Mouse (Mus musculus): ENCODE measurements around the gene Ncmap. TPM values are rescaled to one million over a fixed set of nuclear protein-coding genes. Genes with fewer than 3 reads are reported as not detected.
A peak's percentile ranks its signal among the peaks of the same experiment; 100 is the strongest.

Gene Ncmap
- polyA plus RNA-seq, 1 experiment from 2014 or later: 0.71 TPM

- Histone ChIP-seq H3K4me1 (replicated peaks; ENCODE audit: control insufficient read depth, insufficient read depth, low read length) (no peaks in the 10 kb centered on the region), H3K9me3 (ENCODE audit: control insufficient read depth, low read length) (no peaks in the 10 kb centered on the region), H3K27me3 (replicated peaks; ENCODE audit: control insufficient read depth, insufficient read depth, low read length) (no peaks in the 10 kb centered on the region), H3K9ac (replicated peaks; ENCODE audit: low read depth, low read length) (no peak overlapping the region), H3K27ac (ENCODE audit: low read length) (no peak overlapping the region), H3K36me3 (ENCODE audit: control insufficient read depth, insufficient read depth) (0 out of 2 replicates have a peak, but pooled peaks cover 5% of the 10 kb centered on the region), H3K4me2 (ENCODE audit: low read length) (no peak overlapping the region), H3K4me3 (replicated peaks; ENCODE audit: low read length) (no peak overlapping the region)
- ATAC-seq: no peak
- 37% methylated on average over 4 of the region's 4 CpGs for WGBS
Measured at GRCm38 (mm10) chr4:135411633-135412032, 13.6 kb upstream of the Ncmap start.

GRCm38 (mm10) chr4:135406180-135406579 lies 8.2 kb upstream of the Ncmap start:
- Histone ChIP-seq H3K4me2 (ENCODE audit: low read length) (no peak overlapping the region), H3K27me3 (replicated peaks; ENCODE audit: control insufficient read depth, insufficient read depth, low read length) (no peaks in the 10 kb centered on the region), H3K4me1 (replicated peaks; ENCODE audit: control insufficient read depth, insufficient read depth, low read length) (no peaks in the 10 kb centered on the region), H3K9me3 (ENCODE audit: control insufficient read depth, low read length) (no peaks in the 10 kb centered on the region), H3K36me3 (ENCODE audit: control insufficient read depth, insufficient read depth) (0 out of 2 replicates have a peak, but pooled peaks cover 2% of the 10 kb centered on the region), H3K9ac (replicated peaks; ENCODE audit: low read depth, low read length) (no peak overlapping the region), H3K27ac (ENCODE audit: low read length) (no peak overlapping the region), H3K4me3 (replicated peaks; ENCODE audit: low read length) (no peak overlapping the region)
- ATAC-seq: no peak
- 41% methylated on average over 5 of the region's 5 CpGs for WGBS

- H3K4me1 ChIP-seq (replicated peaks; ENCODE audit: control insufficient read depth, insufficient read depth, low read length): no peaks in the 10 kb centered on the region
- ATAC-seq: no peak
- H3K27ac ChIP-seq (ENCODE audit: low read length): no peak overlapping the region
- WGBS: 90% methylated on average over 2 of the region's 2 CpGs
- no peaks in the 10 kb centered on the region for H3K9me3 ChIP-seq (ENCODE audit: control insufficient read depth, low read length)
- no peaks in the 10 kb centered on the region for H3K36me3 ChIP-seq (ENCODE audit: control insufficient read depth, insufficient read depth)
- no peaks in the 10 kb centered on the region for H3K27me3 ChIP-seq (replicated peaks; ENCODE audit: control insufficient read depth, insufficient read depth, low read length)
- no peak overlapping the region for H3K4me3 ChIP-seq (replicated peaks; ENCODE audit: low read length)
- no peak overlapping the region for H3K9ac ChIP-seq (replicated peaks; ENCODE audit: low read depth, low read length)
- no peak overlapping the region for H3K4me2 ChIP-seq (ENCODE audit: low read length)
Measured at GRCm38 (mm10) chr4:135404916-135405315, 6.9 kb upstream of the Ncmap start.

GRCm38 (mm10) chr4:135404048-135404447 lies 6.0 kb upstream of the Ncmap start:
- Histone ChIP-seq H3K27ac (ENCODE audit: low read length) (no peak overlapping the region), H3K9me3 (ENCODE audit: control insufficient read depth, low read length) (no peaks in the 10 kb centered on the region), H3K27me3 (replicated peaks; ENCODE audit: control insufficient read depth, insufficient read depth, low read length) (peaks cover 2% of the 10 kb centered on the region), H3K4me3 (replicated peaks; ENCODE audit: low read length) (no peak overlapping the region), H3K4me2 (ENCODE audit: low read length) (no peak overlapping the region), H3K36me3 (ENCODE audit: control insufficient read depth, insufficient read depth) (no peaks in the 10 kb centered on the region), H3K4me1 (replicated peaks; ENCODE audit: control insufficient read depth, insufficient read depth, low read length) (no peaks in the 10 kb centered on the region), H3K9ac (replicated peaks; ENCODE audit: low read depth, low read length) (no peak overlapping the region)
- ATAC-seq: no peak
- 86% methylated on average over 10 of the region's 10 CpGs for WGBS

GRCm38 (mm10) chr4:135401881-135402280 lies 3.9 kb upstream of the Ncmap start:
- H3K4me2 ChIP-seq (ENCODE audit: low read length): no peak overlapping the region
- peaks cover 17% of the 10 kb centered on the region for H3K27me3 ChIP-seq (replicated peaks; ENCODE audit: control insufficient read depth, insufficient read depth, low read length)
- H3K4me1 ChIP-seq (replicated peaks; ENCODE audit: control insufficient read depth, insufficient read depth, low read length): peaks cover 7% of the 10 kb centered on the region
- no peak overlapping the region for H3K9ac ChIP-seq (replicated peaks; ENCODE audit: low read depth, low read length)
- H3K9me3 ChIP-seq (ENCODE audit: control insufficient read depth, low read length): no peaks in the 10 kb centered on the region
- no peak for ATAC-seq
- H3K36me3 ChIP-seq (ENCODE audit: control insufficient read depth, insufficient read depth): no peaks in the 10 kb centered on the region
- H3K4me3 ChIP-seq (replicated peaks; ENCODE audit: low read length): no peak overlapping the region
- no peak overlapping the region for H3K27ac ChIP-seq (ENCODE audit: low read length)
- WGBS: 13% methylated on average over 7 of the region's 7 CpGs

GRCm38 (mm10) chr4:135397551-135397950 lies 476 bp downstream of the Ncmap start:
- peak overlapping the region; percentile 23 for H3K4me3 ChIP-seq (replicated peaks; ENCODE audit: low read length)
- peaks cover 7% of the 10 kb centered on the region for H3K4me1 ChIP-seq (replicated peaks; ENCODE audit: control insufficient read depth, insufficient read depth, low read length)
- WGBS: 6% methylated on average over 16 of the region's 16 CpGs
- H3K27ac ChIP-seq (ENCODE audit: low read length): no peak overlapping the region
- H3K36me3 ChIP-seq (ENCODE audit: control insufficient read depth, insufficient read depth): no peaks in the 10 kb centered on the region
- 0 out of 2 replicates have a peak overlapping the region, but pooled peaks have one; percentile 12 for H3K9ac ChIP-seq (replicated peaks; ENCODE audit: low read depth, low read length)
- no peak for ATAC-seq
- no peaks in the 10 kb centered on the region for H3K9me3 ChIP-seq (ENCODE audit: control insufficient read depth, low read length)
- H3K27me3 ChIP-seq (replicated peaks; ENCODE audit: control insufficient read depth, insufficient read depth, low read length): peaks cover 20% of the 10 kb centered on the region
- H3K4me2 ChIP-seq (ENCODE audit: low read length): peak overlapping the region; percentile 46

- H3K36me3 ChIP-seq (ENCODE audit: control insufficient read depth, insufficient read depth): no peaks in the 10 kb centered on the region
- peaks cover 20% of the 10 kb centered on the region for H3K27me3 ChIP-seq (replicated peaks; ENCODE audit: control insufficient read depth, insufficient read depth, low read length)
- no peak overlapping the region for H3K27ac ChIP-seq (ENCODE audit: low read length)
- no peaks in the 10 kb centered on the region for H3K9me3 ChIP-seq (ENCODE audit: control insufficient read depth, low read length)
- no peak for ATAC-seq
- H3K9ac ChIP-seq (replicated peaks; ENCODE audit: low read depth, low read length): no peak overlapping the region
- no peak overlapping the region for H3K4me2 ChIP-seq (ENCODE audit: low read length)
- WGBS: 84% methylated on average over 5 of the region's 5 CpGs
- H3K4me3 ChIP-seq (replicated peaks; ENCODE audit: low read length): no peak overlapping the region
- H3K4me1 ChIP-seq (replicated peaks; ENCODE audit: control insufficient read depth, insufficient read depth, low read length): peaks cover 7% of the 10 kb centered on the region
Measured at GRCm38 (mm10) chr4:135396303-135396702, 1.7 kb downstream of the Ncmap start.

GRCm38 (mm10) chr4:135395375-135395774 lies 2.7 kb downstream of the Ncmap start:
- no peaks in the 10 kb centered on the region for H3K9me3 ChIP-seq (ENCODE audit: control insufficient read depth, low read length)
- WGBS: 90% methylated on average over 4 of the region's 4 CpGs
- peaks cover 20% of the 10 kb centered on the region for H3K27me3 ChIP-seq (replicated peaks; ENCODE audit: control insufficient read depth, insufficient read depth, low read length)
- H3K4me1 ChIP-seq (replicated peaks; ENCODE audit: control insufficient read depth, insufficient read depth, low read length): peaks cover 7% of the 10 kb centered on the region
- no peak for ATAC-seq
- no peaks in the 10 kb centered on the region for H3K36me3 ChIP-seq (ENCODE audit: control insufficient read depth, insufficient read depth)
- no peak overlapping the region for H3K27ac ChIP-seq (ENCODE audit: low read length)
- H3K9ac ChIP-seq (replicated peaks; ENCODE audit: low read depth, low read length): no peak overlapping the region
- no peak overlapping the region for H3K4me2 ChIP-seq (ENCODE audit: low read length)
- no peak overlapping the region for H3K4me3 ChIP-seq (replicated peaks; ENCODE audit: low read length)

- WGBS: 83% methylated on average over 7 of the region's 7 CpGs
- Histone ChIP-seq H3K4me3 (replicated peaks; ENCODE audit: low read length) (no peak overlapping the region), H3K9me3 (ENCODE audit: control insufficient read depth, low read length) (no peaks in the 10 kb centered on the region)
Measured at GRCm38 (mm10) chr4:135394666-135395065, 3.4 kb downstream of the Ncmap start.

GRCm38 (mm10) chr4:135393381-135393780 lies 4.6 kb downstream of the Ncmap start:
- 80% methylated on average over 6 of the region's 6 CpGs for WGBS
- ATAC-seq: no peak
- no peaks in the 10 kb centered on the region for H3K36me3 ChIP-seq (ENCODE audit: control insufficient read depth, insufficient read depth)
- H3K4me1 ChIP-seq (replicated peaks; ENCODE audit: control insufficient read depth, insufficient read depth, low read length): peaks cover 7% of the 10 kb centered on the region
- H3K9me3 ChIP-seq (ENCODE audit: control insufficient read depth, low read length): no peaks in the 10 kb centered on the region
- H3K4me2 ChIP-seq (ENCODE audit: low read length): no peak overlapping the region
- no peak overlapping the region for H3K4me3 ChIP-seq (replicated peaks; ENCODE audit: low read length)
- no peak overlapping the region for H3K9ac ChIP-seq (replicated peaks; ENCODE audit: low read depth, low read length)
- peaks cover 14% of the 10 kb centered on the region for H3K27me3 ChIP-seq (replicated peaks; ENCODE audit: control insufficient read depth, insufficient read depth, low read length)
- H3K27ac ChIP-seq (ENCODE audit: low read length): no peak overlapping the region

More at GRCm38 (mm10) chr4:135394666-135395065, 3.4 kb downstream of the Ncmap start:
- Histone ChIP-seq H3K27ac (ENCODE audit: low read length) (no peak overlapping the region), H3K27me3 (replicated peaks; ENCODE audit: control insufficient read depth, insufficient read depth, low read length) (peaks cover 20% of the 10 kb centered on the region), H3K4me2 (ENCODE audit: low read length) (no peak overlapping the region), H3K36me3 (ENCODE audit: control insufficient read depth, insufficient read depth) (no peaks in the 10 kb centered on the region), H3K9ac (replicated peaks; ENCODE audit: low read depth, low read length) (no peak overlapping the region), H3K4me1 (replicated peaks; ENCODE audit: control insufficient read depth, insufficient read depth, low read length) (peaks cover 7% of the 10 kb centered on the region)
- no peak for ATAC-seq
